Mouse (Mus musculus): Measurements from ENCODE around the gene BC048671.

Gene BC048671

GRCm38 (mm10) chr6:90300919-90301318 is at the start of gene BC048671:
Gene BC048671 (plus strand): TSS chr6:90301219.
- DNase-seq: no peak

DNA sequence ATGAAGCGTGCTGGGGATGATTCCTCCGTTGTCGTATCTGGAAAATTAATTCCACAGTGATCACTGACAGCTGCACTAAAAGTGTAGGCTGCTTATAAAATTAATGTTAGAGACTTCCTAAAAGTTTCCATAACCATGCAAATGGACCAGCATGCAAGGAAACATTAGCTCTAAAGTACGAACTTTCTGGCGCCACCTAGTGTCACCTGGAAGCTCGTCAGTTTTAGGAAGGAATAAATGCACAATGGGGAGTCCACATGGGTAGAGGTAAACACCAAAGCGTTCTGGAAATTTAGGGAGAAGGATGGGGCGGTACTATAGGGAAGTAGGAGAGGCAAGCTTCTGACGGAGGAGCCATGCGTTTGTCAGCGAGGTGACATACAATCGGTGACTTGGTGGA is 12.8 kb upstream of the BC048671 start:
- no peak for DNase-seq

DNA sequence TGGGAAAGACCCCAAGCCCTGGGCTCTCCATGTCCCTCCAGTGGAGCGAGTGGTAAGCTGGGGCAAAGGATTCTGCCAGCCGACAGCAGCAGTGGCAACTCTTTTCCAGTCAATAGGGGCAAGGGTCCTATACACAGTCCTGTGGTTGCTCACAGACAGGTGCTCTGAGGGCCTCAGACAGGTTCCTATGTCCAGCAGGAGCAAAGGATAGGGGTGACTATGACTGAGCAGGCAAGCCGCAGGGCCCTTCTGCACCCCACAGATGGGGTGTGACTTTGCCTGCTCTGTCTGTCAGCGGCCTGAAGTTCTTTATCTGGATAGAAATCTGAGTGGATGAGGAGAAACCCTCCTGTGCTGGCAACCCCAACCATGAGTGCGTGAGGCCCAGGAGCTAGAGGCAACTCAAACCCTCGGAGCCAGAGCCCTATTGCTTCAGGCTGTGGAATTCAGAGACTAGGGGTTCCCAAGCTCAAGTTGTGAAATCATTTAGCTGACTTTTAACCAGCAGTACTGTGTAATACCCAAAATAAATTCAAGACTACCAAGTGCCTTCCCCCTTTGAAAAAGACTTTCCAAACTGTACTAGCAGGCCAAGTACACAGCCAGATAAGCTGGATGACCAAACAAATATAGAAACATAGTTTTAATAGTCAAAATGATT is 5.4 kb downstream of the BC048671 start:
- no peak for DNase-seq

DNA sequence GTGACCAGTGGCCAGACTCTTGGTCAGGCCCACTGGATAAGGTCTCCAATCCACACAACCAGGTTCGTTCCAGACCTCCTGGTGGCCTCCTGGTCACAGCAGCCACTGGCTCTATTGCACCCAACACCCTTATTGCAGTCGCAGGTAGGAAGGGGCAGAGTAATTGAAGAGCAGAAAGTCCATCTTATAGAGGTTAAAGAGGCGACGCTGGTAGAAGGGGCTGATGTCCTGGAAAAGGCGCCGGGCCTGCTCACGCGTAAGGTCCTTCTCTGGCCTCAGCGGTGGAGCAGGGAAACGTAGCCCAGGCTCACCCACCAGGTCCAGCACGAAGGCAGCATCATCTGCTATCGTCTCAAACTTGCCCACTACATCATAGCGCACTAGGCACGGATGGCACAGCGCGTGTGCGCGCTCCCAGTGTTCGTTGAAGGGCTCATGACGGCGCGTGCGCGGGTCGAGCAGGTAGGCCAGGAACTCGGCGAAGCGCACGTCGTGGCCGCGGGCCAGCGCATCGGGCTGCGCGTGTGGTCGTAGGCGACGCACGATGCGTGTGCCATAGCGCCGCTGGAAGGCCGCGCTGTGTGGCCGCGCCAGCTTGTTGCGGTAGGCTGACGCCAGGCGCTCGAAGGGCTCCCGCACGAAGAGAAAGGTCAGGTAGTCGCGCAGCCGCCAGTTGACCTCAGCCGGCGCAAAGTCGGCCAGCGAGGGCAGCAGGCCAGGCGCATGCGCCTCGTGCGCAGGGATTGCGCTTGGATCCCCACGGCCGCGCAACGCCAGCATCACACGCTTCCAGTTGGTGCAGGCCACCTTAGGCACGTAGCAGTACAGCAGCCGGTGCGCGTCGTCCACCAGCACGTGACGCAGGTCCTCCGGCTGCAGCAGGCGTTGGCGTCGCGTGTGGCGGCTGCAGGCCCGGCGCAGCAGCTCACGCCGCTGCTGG is 8.1 kb downstream of the BC048671 start:
- no peak for DNase-seq

DNA sequence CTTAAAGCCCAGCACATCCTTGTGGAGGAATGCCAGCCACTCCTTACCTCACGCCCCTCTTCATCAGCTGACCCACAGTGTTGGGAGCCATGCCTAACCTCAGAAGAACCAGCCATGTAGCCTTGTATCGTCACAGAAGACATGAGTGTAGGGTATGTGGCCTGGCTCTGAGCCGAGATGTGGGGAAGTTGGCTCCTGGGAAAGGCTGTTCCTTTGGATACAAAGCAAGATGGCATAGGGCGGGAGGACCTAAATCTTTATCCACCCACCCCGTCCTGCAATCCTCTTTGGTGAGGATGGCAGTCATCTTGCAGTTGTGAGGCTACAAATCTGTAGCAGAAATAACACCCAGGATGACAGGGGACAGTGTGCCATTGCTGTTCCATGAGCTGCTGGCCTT is 14.9 kb downstream of the BC048671 start:
- no peak for DNase-seq

- DNase-seq: no peak
These were observed 16.7 kb downstream of the BC048671 start for GRCm38 (mm10) chr6:90317510-90318258.

DNA sequence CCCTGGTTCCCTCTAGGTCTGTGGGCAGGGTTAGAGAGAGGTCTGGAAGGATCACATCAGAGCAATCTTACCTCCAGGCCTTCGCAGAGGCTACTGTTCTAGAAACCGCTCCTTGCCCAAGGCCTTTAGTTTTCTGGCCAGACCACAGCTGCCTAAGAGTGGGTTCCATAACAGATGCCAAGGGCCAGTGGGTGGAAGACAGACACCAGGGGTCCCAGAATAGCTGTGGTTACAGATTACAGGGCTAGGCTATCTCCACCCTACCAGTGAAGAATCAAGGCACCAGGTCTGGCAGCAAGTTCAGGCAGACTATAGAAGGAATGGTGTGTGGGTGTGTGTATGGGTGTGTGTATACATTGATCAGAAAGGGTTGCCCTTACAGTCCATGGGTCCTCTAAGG is 18.0 kb downstream of the BC048671 start:
- no peak for DNase-seq

GRCm38 (mm10) chr6:90319475-90320191 is 18.6 kb downstream of the BC048671 start:
- no peak for DNase-seq

- peak in 1 of 2 experiments; percentile 15 for DNase-seq
These were observed 19.4 kb downstream of the BC048671 start for GRCm38 (mm10) chr6:90320429-90320828.

DNA sequence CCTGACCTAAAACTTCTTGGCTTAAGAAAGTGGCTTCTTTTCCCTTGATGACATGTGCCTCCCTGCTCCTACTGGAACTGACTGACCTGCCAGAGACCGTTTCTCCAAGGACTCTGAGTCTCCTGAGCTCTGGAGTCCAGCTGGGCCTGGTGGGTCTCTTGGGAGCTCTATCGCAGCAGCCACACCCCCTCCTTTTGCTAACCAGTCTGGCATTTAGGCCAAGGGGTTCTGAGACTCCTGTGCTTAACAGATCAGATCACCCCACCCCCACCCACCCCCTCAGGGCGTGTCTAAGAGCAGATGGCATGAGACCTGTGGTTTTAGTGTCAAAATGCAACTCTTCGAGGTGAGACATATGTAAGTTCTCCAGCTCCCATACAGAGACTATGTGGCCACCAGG is 20.8 kb downstream of the BC048671 start:
- no peak for DNase-seq

- DNase-seq: no peak
These were observed 23.0 kb downstream of the BC048671 start for GRCm38 (mm10) chr6:90324026-90324425.

DNA sequence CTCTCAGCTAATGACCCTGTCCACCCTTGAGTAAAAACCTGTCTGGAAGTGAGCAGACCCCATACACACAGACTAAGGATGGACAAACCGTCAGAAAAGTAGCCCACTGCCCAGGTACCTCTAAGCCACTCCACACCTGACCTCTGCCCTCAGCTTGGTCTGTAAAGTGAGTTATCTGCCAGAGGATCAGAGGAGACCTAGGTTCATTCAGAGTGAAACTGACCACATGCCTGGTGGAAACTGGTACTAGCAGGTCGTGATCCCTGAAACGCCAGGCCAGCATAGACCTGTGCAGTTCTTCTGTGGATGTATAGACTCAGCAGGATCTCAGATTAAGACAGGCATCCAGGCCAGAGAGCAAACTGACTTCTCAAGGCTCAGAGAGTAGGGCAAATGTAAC is 23.4 kb downstream of the BC048671 start:
- DNase-seq: no peak

DNA sequence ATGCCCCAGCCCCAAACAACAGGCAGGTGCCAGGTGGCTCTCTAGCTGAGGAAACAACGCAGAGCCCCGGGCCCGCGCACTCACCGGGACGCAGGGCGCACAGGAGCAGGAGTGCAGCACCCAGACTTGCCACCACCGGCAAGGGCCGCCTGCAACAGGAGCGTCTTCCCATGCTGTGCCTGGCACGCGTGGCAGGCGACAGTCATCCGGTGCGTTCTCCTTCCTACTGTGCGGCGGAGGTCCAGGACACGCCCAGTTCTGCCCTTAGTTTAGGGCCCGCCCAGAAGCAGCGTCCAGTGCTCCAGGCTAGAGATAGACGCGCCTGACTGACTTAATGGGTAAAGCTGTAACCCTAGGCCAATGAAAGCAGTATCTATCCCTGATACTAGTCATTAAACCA is 24.0 kb downstream of the BC048671 start, which contains the start of gene Chst13:
Chst13 (minus strand) TSS at position 195 of the 400 bp plus-strand sequence.
- DNase-seq: peak; percentile 36 to 48

DNA sequence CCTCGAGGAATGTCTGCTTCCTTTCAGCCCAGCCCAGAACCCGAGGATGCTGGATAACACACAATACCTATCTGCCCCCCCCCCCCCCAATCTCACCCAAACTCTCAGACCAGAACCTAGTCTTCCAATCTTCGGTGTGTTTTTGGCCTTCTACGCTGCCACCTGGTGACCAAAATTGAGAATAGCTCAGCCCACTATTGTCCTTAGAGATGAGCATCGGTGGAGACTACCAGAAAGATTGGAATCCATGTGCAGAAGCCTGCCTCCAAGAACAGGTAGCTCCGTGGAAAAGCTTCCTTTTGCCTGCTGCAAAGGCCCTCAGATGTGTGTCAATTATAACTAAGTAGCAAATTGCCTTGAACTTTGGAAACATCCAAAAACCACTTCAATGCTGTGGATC is 26.7 kb downstream of the BC048671 start:
- no peak for DNase-seq

GRCm38 (mm10) chr6:90329953-90330352 is 28.9 kb downstream of the BC048671 start:
- peak in 1 of 2 experiments; percentile 61 for DNase-seq

DNA sequence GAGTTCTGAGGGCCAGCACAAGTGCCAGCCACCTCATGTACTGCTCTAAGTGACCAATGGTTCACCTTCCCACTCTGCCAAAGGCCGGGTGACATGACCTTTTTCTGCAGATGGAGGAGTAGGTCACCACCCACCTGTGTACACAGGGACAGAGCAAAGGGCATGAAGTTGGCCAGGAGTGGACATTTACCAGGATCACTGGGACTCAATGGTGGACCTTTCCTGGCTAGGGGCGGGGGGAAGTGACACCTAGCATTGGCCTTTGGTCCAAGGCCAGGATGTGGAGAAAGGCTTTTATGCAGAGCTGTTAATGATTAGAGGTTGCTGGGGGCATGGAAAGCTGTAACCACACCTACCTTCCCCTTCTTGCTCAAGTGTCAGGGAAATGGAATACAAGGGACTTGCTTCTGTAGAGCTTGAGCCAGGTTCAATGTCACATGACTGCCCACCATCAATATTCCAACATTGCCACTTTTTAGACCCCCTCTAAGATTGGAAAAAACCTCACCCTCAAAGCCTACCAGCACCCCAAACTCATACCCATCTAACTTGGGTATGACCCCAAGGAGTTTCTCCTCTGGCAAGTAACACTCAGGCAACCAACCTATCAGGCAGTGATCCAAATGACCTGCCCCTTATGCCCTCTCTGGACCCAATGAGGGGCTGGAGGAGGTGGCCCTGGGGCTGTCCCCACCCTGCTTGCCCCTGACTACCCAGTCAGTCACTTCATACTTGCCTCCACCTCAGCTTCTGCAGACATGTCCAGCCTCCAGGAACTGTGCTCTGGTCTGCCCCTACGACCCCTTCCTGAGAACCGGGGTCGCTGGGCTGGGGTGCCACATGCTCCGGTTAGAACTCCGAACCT is 31.8 kb downstream of the BC048671 start, which contains the start of gene Uroc1:
Uroc1 (plus strand) TSS at position 724 of the 865 bp plus-strand sequence.
- DNase-seq: no peak

DNA sequence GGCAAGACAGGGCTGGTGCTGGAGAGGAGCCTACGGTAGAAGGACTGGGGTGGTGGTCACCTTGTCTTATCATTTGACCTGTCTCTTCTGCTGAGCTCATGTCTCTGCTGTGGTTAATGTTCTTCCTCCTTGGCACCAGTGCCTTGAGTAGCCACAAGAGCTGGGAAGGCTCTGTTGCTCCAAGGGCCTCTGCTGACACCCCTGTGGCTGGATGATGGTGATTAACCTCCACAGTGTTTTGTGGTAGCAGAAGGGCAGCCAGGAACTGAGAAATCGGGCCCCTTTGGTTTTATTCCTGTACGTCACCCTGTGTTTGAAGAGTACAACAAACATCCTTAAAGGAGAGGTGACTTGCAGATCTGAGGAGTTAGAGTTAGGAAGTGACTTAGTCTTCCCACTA is 33.2 kb downstream of the BC048671 start:
- no peak for DNase-seq

GRCm38 (mm10) chr6:90342343-90342742 is 41.3 kb downstream of the BC048671 start:
- DNase-seq: no peak

DNA sequence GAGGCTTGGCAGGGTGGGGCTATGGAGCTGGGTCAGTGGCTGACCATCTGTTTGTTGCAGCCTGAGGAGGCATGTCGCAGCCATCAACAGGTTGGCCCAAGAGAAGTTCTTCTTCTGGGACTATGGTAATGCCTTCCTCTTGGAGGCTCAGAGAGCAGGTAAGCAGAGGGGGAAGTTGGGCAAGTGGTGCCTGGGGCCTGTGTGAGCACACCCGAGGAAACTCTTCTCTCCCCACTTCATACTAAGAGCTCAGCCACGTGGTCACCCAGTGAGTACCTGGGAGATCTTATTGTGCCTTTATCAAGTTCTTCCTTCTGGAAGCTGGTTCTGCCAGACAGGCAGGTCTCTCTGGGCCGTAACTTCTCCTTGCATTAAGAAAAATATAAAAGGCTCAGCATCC is 46.2 kb downstream of the BC048671 start:
- peak; percentile 19 to 54 for DNase-seq

GRCm38 (mm10) chr6:90348500-90348899 is 47.5 kb downstream of the BC048671 start:
- DNase-seq: no peak

DNA sequence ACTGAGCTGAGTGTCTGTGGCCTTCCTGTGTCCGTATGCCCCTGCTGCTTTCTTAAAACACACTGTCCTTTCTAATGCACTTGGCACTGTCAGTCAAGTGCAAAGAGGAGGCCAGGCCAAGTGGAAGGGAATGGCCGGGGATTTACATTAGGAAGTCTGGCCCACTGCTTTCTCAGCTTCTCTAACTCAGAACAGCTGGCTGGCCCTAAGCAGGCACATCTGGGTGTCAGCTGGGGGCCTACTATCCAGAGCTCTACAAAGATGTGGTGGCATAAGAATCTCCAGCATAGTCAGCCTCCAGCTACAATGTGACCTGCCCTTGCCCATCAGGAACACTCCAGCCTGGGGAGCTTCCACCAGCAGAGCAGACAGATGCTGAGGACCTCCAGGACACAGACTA is 49.0 kb downstream of the BC048671 start:
- no peak for DNase-seq
